Mouse (Mus musculus) heart, postnatal 0 days (tissue): ENCODE results near the gene C1s2. TPM values are rescaled to one million over a fixed set of nuclear protein-coding genes. Genes with fewer than 3 reads are reported as not detected.
"Not testable (repeated sequence)": the region's sequence is repeated elsewhere in the genome, so short reads cannot be mapped to it uniquely, and the experiment has no call there.

Experiments
- ATAC-seq: fragments of 200-750 bp; cut with Nextera tagmentation; 2 replicates; pipeline ENCODE4 v1.8.0; 2017; ENCODE audit warnings: low read depth, moderate number of reproducible peaks, moderate library complexity; ENCODE audit not compliant: insufficient read depth
- DNase-seq: peaks from one replicate; pipeline ENCODE4 v3.0.0-alpha.2; 2016; ENCODE audit warnings: low spot score
- H3K27ac ChIP-seq: fragments of 300-500 bp; sonication (generic); 2 replicates; pipeline ENCODE4 v1.5.1; 2014; ENCODE audit warnings: low read depth, mild to moderate bottlenecking
- H3K27me3 ChIP-seq: fragments of 300-500 bp; sonication (generic); 2 replicates; pipeline ENCODE4 v1.6.1; 2014; ENCODE audit warnings: low read length, mixed read lengths; ENCODE audit not compliant: control insufficient read depth, insufficient read depth
- H3K36me3 ChIP-seq: fragments of 300-500 bp; sonication (generic); replicated peaks from 2 replicates; pipeline ENCODE4 v1.6.1; 2014; ENCODE audit warnings: low read length, mixed read lengths; ENCODE audit not compliant: control insufficient read depth, insufficient read depth
- H3K4me1 ChIP-seq: fragments of 300-500 bp; sonication (generic); 2 replicates; pipeline ENCODE4 v1.6.1; 2014; ENCODE audit warnings: antibody characterized with exemption; ENCODE audit not compliant: control insufficient read depth, insufficient read depth
- H3K4me2 ChIP-seq: fragments of 300-500 bp; sonication (generic); 2 replicates; pipeline ENCODE4 v1.6.1; 2014; ENCODE audit warnings: low read depth, mild to moderate bottlenecking, low read length, moderate library complexity
- H3K4me3 ChIP-seq: fragments of 300-500 bp; sonication (generic); 2 replicates; pipeline ENCODE4 v1.5.1; 2014; ENCODE audit warnings: low read depth, low read length
- H3K9ac ChIP-seq: fragments of 300-500 bp; sonication (generic); replicated peaks from 2 replicates; pipeline ENCODE4 v1.6.1; 2014; ENCODE audit warnings: low read depth, low read length, mixed read lengths
- H3K9me3 ChIP-seq: fragments of 300-500 bp; sonication (generic); replicated peaks from 2 replicates; pipeline ENCODE4 v1.6.1; 2016; ENCODE audit warnings: low read length; ENCODE audit not compliant: control insufficient read depth
- CTCF ChIP-seq: IDR thresholded peaks from 2 replicates; pipeline ENCODE4 v1.5.1; 2016; ENCODE audit warnings: antibody characterized with exemption, control low read depth, low read depth
- EP300 ChIP-seq: IDR thresholded peaks from 2 replicates; pipeline ENCODE4 v1.6.1; 2016; ENCODE audit warnings: antibody characterized with exemption, low read depth
- WGBS: fragments of 180-500 bp; shearing (Covaris S2); extraction: QIAGEN DNeasy Blood & Tissue Kit; methylation state at CpG from one replicate; pipeline ENCODE4 v1.1.7; 2014; 5-methylcytosine and 5-hydroxymethylcytosine counted together
- polyA plus RNA-seq: library from polyadenylated mRNA; unstranded; fragments of >200 nt; fragmentation: Nextera tagmentation; extraction: Ambion mirVana; gene quantifications from 2 replicates; pipeline ENCODE4 v1.2.1, GENCODE M21; 2015
- total RNA-seq: library from RNA; depleted of rRNA; stranded (reverse); fragments of >200 nt; gene quantifications from 2 replicates; pipeline ENCODE4 v1.2.3, GENCODE M21; 2014; ENCODE audit warnings: low replicate concordance

C1s2 gene
- total and polyA plus RNA-seq, 2 experiments from 2014 or later, result 0.08 TPM; not detected in 1

- no peak for TF ChIP-seq EP300
- peak; percentile 27; the same call in 1 of the 2 replicates for TF ChIP-seq CTCF
- no peaks in the 10 kb centered on the region for H3K36me3 ChIP-seq
- WGBS, result 76% methylated on average over 4 of the region's 4 CpGs
- DNase-seq (no peak), ATAC-seq (no peak)
- H3K4me2 ChIP-seq, result no peak overlapping the region
- H3K27ac ChIP-seq, result no peak overlapping the region
- H3K27me3 ChIP-seq, result no peaks in the 10 kb centered on the region
- no peaks in the 10 kb centered on the region for H3K9me3 ChIP-seq
- no peak overlapping the region for H3K9ac ChIP-seq
- no peak overlapping the region for H3K4me3 ChIP-seq
- no peaks in the 10 kb centered on the region for H3K4me1 ChIP-seq
Observed at GRCm38 (mm10) chr6:124640041-124640440, 4.2 kb upstream of the C1s2 start.

DNA sequence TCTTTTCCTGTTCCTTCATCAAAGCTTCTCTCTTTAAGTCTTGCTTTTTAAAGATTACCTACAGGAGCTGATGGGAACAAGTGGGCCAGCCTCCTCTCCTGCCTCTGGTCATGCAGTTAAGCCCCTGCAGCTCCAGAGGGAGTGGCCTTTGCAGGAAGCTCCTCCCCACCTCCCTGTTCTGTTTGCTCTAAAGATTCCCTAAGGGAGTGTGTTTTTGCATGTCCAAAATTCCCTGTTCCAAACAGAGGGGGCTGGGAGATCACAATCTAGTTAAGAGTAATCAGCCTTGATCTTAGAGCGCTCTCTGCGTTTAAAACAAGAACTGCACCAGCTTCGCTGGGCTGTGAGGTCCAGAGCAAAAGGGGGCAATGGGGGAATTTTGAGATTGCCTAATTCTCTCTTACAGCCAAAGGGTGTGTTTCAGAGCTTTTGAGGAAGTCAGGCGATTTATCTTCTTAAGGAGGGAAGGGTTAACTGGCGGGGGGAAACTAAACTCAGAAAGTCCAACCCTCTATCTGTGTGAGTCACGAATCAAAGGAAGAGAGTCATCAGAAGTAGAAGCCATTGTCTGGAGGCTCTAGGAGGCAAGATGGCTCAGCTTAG lies 1.1 kb upstream of the C1s2 start:
- H3K9ac ChIP-seq, H3K4me3 ChIP-seq, H3K27me3 ChIP-seq, H3K4me1 ChIP-seq, H3K4me2 ChIP-seq, DNase-seq, H3K9me3 ChIP-seq, H3K27ac ChIP-seq, ATAC-seq, H3K36me3 ChIP-seq: not testable (repeated sequence)
- 30% methylated on average over 6 of the region's 6 CpGs for WGBS

DNA sequence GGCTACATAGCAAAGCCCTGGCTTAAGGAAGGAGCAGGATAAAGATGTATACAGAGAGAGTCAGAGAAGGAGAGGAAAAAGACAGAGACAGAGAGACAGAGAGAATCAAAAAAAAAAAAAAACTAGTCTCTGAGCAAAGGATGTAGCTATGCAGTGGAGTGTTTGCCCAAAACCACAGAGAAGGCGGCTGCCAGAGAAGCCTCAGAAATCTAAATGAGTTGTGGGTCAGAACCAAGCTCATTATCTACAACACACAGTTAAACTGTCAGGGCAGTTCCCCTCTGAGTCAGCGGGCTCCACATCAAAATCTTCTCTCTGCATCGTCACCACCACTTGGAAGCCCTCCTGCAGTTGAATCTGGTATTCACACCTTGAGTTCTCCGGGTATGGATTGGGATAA lies 5.1 kb downstream of the C1s2 start:
- H3K36me3 ChIP-seq, result no peaks in the 10 kb centered on the region
- H3K9me3 ChIP-seq, result no peaks in the 10 kb centered on the region
- WGBS, result 77% methylated on average over 4 of the region's 4 CpGs
- ATAC-seq (no peak), DNase-seq (no peak)
- no peaks in the 10 kb centered on the region for H3K4me1 ChIP-seq
- no peak overlapping the region for H3K27ac ChIP-seq
- no peaks in the 10 kb centered on the region for H3K27me3 ChIP-seq
- no peak for TF ChIP-seq EP300
- TF ChIP-seq CTCF, result no peak
- no peak overlapping the region for H3K4me2 ChIP-seq
- H3K4me3 ChIP-seq, result no peak overlapping the region
- no peak overlapping the region for H3K9ac ChIP-seq

DNA sequence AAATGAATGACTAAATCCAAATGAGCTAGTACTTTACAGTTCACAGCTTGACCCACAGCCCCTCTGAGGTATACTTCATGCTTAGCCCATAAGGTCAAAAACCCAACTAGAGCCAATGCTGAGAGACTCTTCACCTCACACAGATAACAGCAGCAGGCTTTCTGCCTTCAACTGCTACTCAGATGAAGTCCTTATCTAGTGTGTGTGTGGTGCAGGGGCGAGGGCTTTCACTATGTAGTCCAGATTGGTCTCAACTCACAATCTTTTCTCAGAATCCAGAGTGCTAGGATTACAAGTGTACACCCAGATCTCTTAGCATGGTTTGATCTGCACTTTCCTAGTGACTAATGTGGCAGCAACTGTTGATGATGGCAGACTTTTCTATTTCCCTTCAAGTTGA lies 9.7 kb downstream of the C1s2 start:
- not testable (repeated sequence) for H3K9me3 ChIP-seq, H3K36me3 ChIP-seq, ATAC-seq, H3K27me3 ChIP-seq, H3K4me3 ChIP-seq, H3K4me1 ChIP-seq, H3K4me2 ChIP-seq, DNase-seq, H3K27ac ChIP-seq, H3K9ac ChIP-seq
- WGBS, result 12% methylated on average over 1 of the region's 1 CpGs

GRCm38 (mm10) chr6:124625612-124626011 lies 10.3 kb downstream of the C1s2 start:
- 81% methylated on average over 13 of the region's 13 CpGs for WGBS
- H3K27me3 ChIP-seq, result no peaks in the 10 kb centered on the region
- TF ChIP-seq EP300, result no peak
- TF ChIP-seq CTCF, result no peak
- H3K4me2 ChIP-seq, result no peak overlapping the region
- no peaks in the 10 kb centered on the region for H3K4me1 ChIP-seq
- ATAC-seq (no peak), DNase-seq (no peak)
- no peak overlapping the region for H3K27ac ChIP-seq
- H3K4me3 ChIP-seq, result no peak overlapping the region
- H3K9me3 ChIP-seq, result no peaks in the 10 kb centered on the region
- H3K36me3 ChIP-seq, result no peaks in the 10 kb centered on the region
- H3K9ac ChIP-seq, result no peak overlapping the region

DNA sequence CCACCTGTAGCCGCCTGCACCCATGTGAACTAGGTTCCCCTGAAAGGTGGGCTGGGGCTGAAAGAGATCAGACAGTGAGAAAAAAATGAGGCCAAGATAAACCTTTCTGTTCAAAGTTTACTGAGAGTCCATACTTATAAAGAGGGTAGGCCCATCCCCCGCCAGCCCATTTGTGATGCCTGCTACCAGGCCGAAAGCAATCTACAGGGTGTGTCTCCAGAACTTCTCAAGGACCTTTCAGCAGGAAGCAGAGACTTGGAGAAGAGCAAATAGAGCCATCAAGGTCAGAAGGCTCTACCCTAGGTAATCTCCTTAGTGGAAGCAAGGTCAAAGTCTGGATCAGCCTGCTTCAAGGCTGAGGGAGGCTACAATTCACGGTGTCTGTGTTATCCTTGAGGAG lies 33.9 kb downstream of the C1s2 start:
- peaks cover 3% of the 10 kb centered on the region; the same call in 1 of the 2 replicates for H3K9me3 ChIP-seq
- DNase-seq (no peak), ATAC-seq (no peak)
- no peaks in the 10 kb centered on the region for H3K4me1 ChIP-seq
- TF ChIP-seq CTCF, result no peak
- TF ChIP-seq EP300, result no peak
- H3K9ac ChIP-seq, result no peak overlapping the region
- no peaks in the 10 kb centered on the region for H3K27me3 ChIP-seq
- H3K4me3 ChIP-seq, result no peak overlapping the region
- no peak overlapping the region for H3K4me2 ChIP-seq
- H3K27ac ChIP-seq, result no peak overlapping the region
- 87% methylated on average over 4 of the region's 4 CpGs for WGBS
- no peaks in the 10 kb centered on the region for H3K36me3 ChIP-seq
